Mouse (Mus musculus): Measurements from ENCODE around the gene Gm13084. TPM values are rescaled to one million over a fixed set of nuclear protein-coding genes. Genes with fewer than 3 reads are reported as not detected.
"Not testable (repeated sequence)": the region's sequence is repeated elsewhere in the genome, so short reads cannot be mapped to it uniquely, and the experiment has no call there.

The Gm13084 gene
- polyA plus RNA-seq (2014; fragmentation: Nextera tagmentation; extraction: Ambion mirVana) = not detected in 2 replicates

- Histone ChIP-seq H3K27me3 (ENCODE audit: control insufficient read depth, insufficient read depth, low read length) (no peaks in the 10 kb centered on the region), H3K9me3 (ENCODE audit: control insufficient read depth, low read length) (peaks cover 5% of the 10 kb centered on the region; the same call in 1 of the 2 replicates), H3K4me1 (ENCODE audit: control insufficient read depth in 2 of 2, insufficient read depth in 2 of 2, low read length in 2 of 2) (no peaks in the 10 kb centered on the region), H3K27ac (replicated peaks in 1 of 2; ENCODE audit: control insufficient read depth in 1 of 2, insufficient read depth in 1 of 2, low read depth in 2 of 2, low read length in 2 of 2) (no peak within 1 kb of the TSS), H3K9ac (ENCODE audit: low read length) (no peak within 1 kb of the TSS), H3K36me3 (ENCODE audit: control insufficient read depth, insufficient read depth, low read length) (no peaks in the 10 kb centered on the region), H3K4me2 (ENCODE audit: low read length) (no peak within 1 kb of the TSS), H3K4me3 (ENCODE audit: control insufficient read depth in 1 of 2, insufficient read depth in 1 of 2, low read depth in 1 of 2, low read length in 2 of 2) (no peak within 1 kb of the TSS)
- WGBS = 70% methylated on average over 2 of the region's 2 CpGs
- ATAC-seq (ENCODE audit: insufficient number of reproducible peaks, insufficient read depth, low FRiP score, low read depth) = no peak
Observed at GRCm38 (mm10) chr4:143815993-143816392, at the start of gene Gm13084. Gene Gm13084, minus strand, starts transcription at chr4:143816093.

- H3K27ac ChIP-seq (replicated peaks in 1 of 2; ENCODE audit: control insufficient read depth in 1 of 2, insufficient read depth in 1 of 2, low read depth in 2 of 2, low read length in 2 of 2); ATAC-seq (ENCODE audit: insufficient number of reproducible peaks, insufficient read depth, low FRiP score, low read depth); H3K36me3 ChIP-seq (ENCODE audit: control insufficient read depth, insufficient read depth, low read length); H3K4me1 ChIP-seq (ENCODE audit: control insufficient read depth in 2 of 2, insufficient read depth in 2 of 2, low read length in 2 of 2); H3K27me3 ChIP-seq (ENCODE audit: control insufficient read depth, insufficient read depth, low read length); H3K9ac ChIP-seq (ENCODE audit: low read length); H3K4me2 ChIP-seq (ENCODE audit: low read length); H3K4me3 ChIP-seq (ENCODE audit: control insufficient read depth in 1 of 2, insufficient read depth in 1 of 2, low read depth in 1 of 2, low read length in 2 of 2): not testable (repeated sequence)
- H3K9me3 ChIP-seq (ENCODE audit: control insufficient read depth, low read length) = peaks cover 15% of the 10 kb centered on the region
Observed at GRCm38 (mm10) chr4:143846197-143846596, 30.3 kb upstream of the Gm13084 start, which contains the start of gene Gm13103. Gene Gm13103, plus strand, starts transcription at chr4:143846497.

GRCm38 (mm10) chr4:143789052-143789451 is 26.8 kb downstream of the Gm13084 start, which contains the start of gene Gm13023:
Gene Gm13023, plus strand, starts transcription at chr4:143789352.
- whole genome bisulfite sequencing = 84% methylated on average over 3 of the region's 3 CpGs
- ATAC-seq (ENCODE audit: insufficient number of reproducible peaks, insufficient read depth, low FRiP score, low read depth); H3K4me2 ChIP-seq (ENCODE audit: low read length): not testable (repeated sequence)

More at GRCm38 (mm10) chr4:143789052-143789451, 26.8 kb downstream of the Gm13084 start, which contains the start of gene Gm13023:
- not testable (repeated sequence) for H3K27me3 ChIP-seq (ENCODE audit: control insufficient read depth, insufficient read depth, low read length); H3K4me3 ChIP-seq (ENCODE audit: control insufficient read depth in 1 of 2, insufficient read depth in 1 of 2, low read depth in 1 of 2, low read length in 2 of 2); H3K4me1 ChIP-seq (ENCODE audit: control insufficient read depth in 2 of 2, insufficient read depth in 2 of 2, low read length in 2 of 2); H3K27ac ChIP-seq (replicated peaks in 1 of 2; ENCODE audit: control insufficient read depth in 1 of 2, insufficient read depth in 1 of 2, low read depth in 2 of 2, low read length in 2 of 2); H3K9ac ChIP-seq (ENCODE audit: low read length); H3K36me3 ChIP-seq (ENCODE audit: control insufficient read depth, insufficient read depth, low read length); H3K9me3 ChIP-seq (ENCODE audit: control insufficient read depth, low read length)

Other genes with a start within 250 kb of the Gm13084 start
- gene Gm13083, start 201.1 kb downstream of the Gm13084 start, polyA plus RNA-seq (2014; fragmentation: Nextera tagmentation; extraction: Ambion mirVana) = not detected in 2 replicates
- not detected in 2 replicates for gene Gm13088, start 158.8 kb downstream of the Gm13084 start, polyA plus RNA-seq (2014; fragmentation: Nextera tagmentation; extraction: Ambion mirVana)
- gene Gm13089, start 113.4 kb downstream of the Gm13084 start, polyA plus RNA-seq (2014; fragmentation: Nextera tagmentation; extraction: Ambion mirVana) = not detected in 2 replicates
- gene Gm13078, start 96.6 kb downstream of the Gm13084 start, polyA plus RNA-seq (2014; fragmentation: Nextera tagmentation; extraction: Ambion mirVana) = not detected in 2 replicates
- not detected in 2 replicates for gene Gm13023, start 26.7 kb downstream of the Gm13084 start, polyA plus RNA-seq (2014; fragmentation: Nextera tagmentation; extraction: Ambion mirVana)
- not detected in 2 replicates for gene Gm13103, start 30.4 kb upstream of the Gm13084 start, polyA plus RNA-seq (2014; fragmentation: Nextera tagmentation; extraction: Ambion mirVana)
- not detected in 2 replicates for gene Pramef6, start 84.3 kb upstream of the Gm13084 start, polyA plus RNA-seq (2014; fragmentation: Nextera tagmentation; extraction: Ambion mirVana)
- not detected in 2 replicates for gene Pramef25, start 134.9 kb upstream of the Gm13084 start, polyA plus RNA-seq (2014; fragmentation: Nextera tagmentation; extraction: Ambion mirVana)
- gene Gm13101, start 150.9 kb upstream of the Gm13084 start, polyA plus RNA-seq (2014; fragmentation: Nextera tagmentation; extraction: Ambion mirVana) = not detected in 2 replicates
- gene Pramef17, start 178.3 kb upstream of the Gm13084 start, polyA plus RNA-seq (2014; fragmentation: Nextera tagmentation; extraction: Ambion mirVana) = not detected in 2 replicates
- gene Pramel4, start 243.0 kb upstream of the Gm13084 start, polyA plus RNA-seq (2014; fragmentation: Nextera tagmentation; extraction: Ambion mirVana) = not detected in 2 replicates